Mouse (Mus musculus) hindbrain, embryonic 11.5 days (tissue): ENCODE data around the gene Mdm2. TPM values are rescaled to one million over a fixed set of nuclear protein-coding genes. Genes with fewer than 3 reads are reported as not detected.

ENCODE experiments used
- ATAC-seq: fragments of 200-750 bp; cut with Nextera tagmentation; 2 replicates; pipeline ENCODE4 v1.8.0; 2017; ENCODE audit warnings: mild to moderate bottlenecking, moderate TSS enrichment, moderate library complexity; ENCODE audit not compliant: low FRiP score
- DNase-seq: peaks from one replicate; pipeline ENCODE4 v3.0.0-alpha.2; 2015; ENCODE audit warnings: low spot score
- H3K27ac ChIP-seq: fragments of 300-500 bp; sonication (generic); 2 replicates; pipeline ENCODE4 v1.5.1; 2014; ENCODE audit warnings: mild to moderate bottlenecking, low read depth, low read length
- H3K27me3 ChIP-seq: fragments of 300-500 bp; sonication (generic); 2 replicates; pipeline ENCODE4 v1.6.1; 2014; ENCODE audit warnings: mild to moderate bottlenecking, low read length, moderate library complexity, mixed read lengths; ENCODE audit not compliant: control insufficient read depth, insufficient read depth
- H3K36me3 ChIP-seq: fragments of 300-500 bp; sonication (generic); 2 replicates; pipeline ENCODE4 v1.6.1; 2014; ENCODE audit warnings: mild to moderate bottlenecking, low read length, moderate library complexity, mixed read lengths; ENCODE audit not compliant: control insufficient read depth, insufficient read depth
- H3K4me1 ChIP-seq: fragments of 300-500 bp; sonication (generic); replicated peaks from 2 replicates; pipeline ENCODE4 v1.6.1; 2014; ENCODE audit warnings: low read length, mixed read lengths; ENCODE audit not compliant: control insufficient read depth, insufficient read depth
- H3K4me2 ChIP-seq: fragments of 300-500 bp; sonication (generic); replicated peaks from 2 replicates; pipeline ENCODE4 v1.6.1; 2014; ENCODE audit warnings: mild to moderate bottlenecking, low read depth, low read length
- H3K4me3 ChIP-seq: fragments of 300-500 bp; sonication (generic); 2 replicates; pipeline ENCODE4 v1.5.1; 2014; ENCODE audit warnings: low read depth, low read length
- H3K9ac ChIP-seq: fragments of 300-500 bp; sonication (generic); 2 replicates; pipeline ENCODE4 v1.6.1; 2014; ENCODE audit warnings: low read depth, low read length
- H3K9me3 ChIP-seq: fragments of 300-500 bp; sonication (generic); 2 replicates; pipeline ENCODE4 v1.6.1; 2016; ENCODE audit warnings: low read length; ENCODE audit not compliant: control insufficient read depth
- WGBS: fragments of 180-500 bp; shearing (Covaris S2); extraction: QIAGEN DNeasy Blood & Tissue Kit; methylation state at CpG from one replicate; pipeline ENCODE4 v1.1.7; 2014; 5-methylcytosine and 5-hydroxymethylcytosine counted together
- polyA plus RNA-seq: library from polyadenylated mRNA; unstranded; fragments of >200 nt; fragmentation: Nextera tagmentation; extraction: Ambion mirVana; gene quantifications from 2 replicates; pipeline ENCODE4 v1.2.1, GENCODE M21; 2014

Gene Mdm2
- polyA plus RNA-seq, 1 experiment from 2014 or later, result 87.8 TPM

GRCm38 (mm10) chr10:117656985-117657658 lies 53.4 kb downstream of the Mdm2 start:
- DNase-seq (no peak), ATAC-seq (no peak)
- Histone ChIP-seq H3K27ac (no peak overlapping the region), H3K9me3 (no peaks in the 10 kb centered on the region), H3K4me3 (no peak overlapping the region), H3K27me3 (no peaks in the 10 kb centered on the region), H3K4me1 (no peaks in the 10 kb centered on the region), H3K9ac (no peak overlapping the region), H3K4me2 (no peak overlapping the region), H3K36me3 (no peaks in the 10 kb centered on the region)
- 81% methylated on average over 7 of the region's 7 CpGs for WGBS

- ATAC-seq (no peak), DNase-seq (no peak)
- 93% methylated on average over 6 of the region's 6 CpGs for WGBS
- Histone ChIP-seq H3K27ac (no peak overlapping the region), H3K9ac (no peak overlapping the region), H3K36me3 (no peaks in the 10 kb centered on the region), H3K27me3 (no peaks in the 10 kb centered on the region), H3K4me1 (no peaks in the 10 kb centered on the region), H3K4me3 (no peak overlapping the region), H3K9me3 (no peaks in the 10 kb centered on the region), H3K4me2 (no peak overlapping the region)
These were observed 53.9 kb downstream of the Mdm2 start for GRCm38 (mm10) chr10:117656662-117656962.

GRCm38 (mm10) chr10:117655908-117656661 lies 54.5 kb downstream of the Mdm2 start:
- 70% methylated on average over 7 of the region's 7 CpGs for WGBS
- Histone ChIP-seq H3K4me1 (no peaks in the 10 kb centered on the region), H3K4me2 (no peak overlapping the region), H3K27ac (no peak overlapping the region), H3K9ac (no peak overlapping the region), H3K4me3 (no peak overlapping the region), H3K9me3 (no peaks in the 10 kb centered on the region), H3K27me3 (no peaks in the 10 kb centered on the region), H3K36me3 (no peaks in the 10 kb centered on the region)
- no peak for ATAC-seq
- DNase-seq, result no peak

GRCm38 (mm10) chr10:117655460-117655859 lies 55.1 kb downstream of the Mdm2 start:
- Histone ChIP-seq H3K4me3 (no peak overlapping the region), H3K4me2 (no peak overlapping the region), H3K9ac (no peak overlapping the region), H3K9me3 (no peaks in the 10 kb centered on the region), H3K27me3 (no peaks in the 10 kb centered on the region), H3K4me1 (no peaks in the 10 kb centered on the region), H3K27ac (no peak overlapping the region), H3K36me3 (no peaks in the 10 kb centered on the region)
- no peak for ATAC-seq
- 81% methylated on average over 9 of the region's 9 CpGs for WGBS
- no peak for DNase-seq

GRCm38 (mm10) chr10:117654576-117655123 lies 55.9 kb downstream of the Mdm2 start:
- Histone ChIP-seq H3K4me2 (no peak overlapping the region), H3K9ac (no peak overlapping the region), H3K4me1 (no peaks in the 10 kb centered on the region), H3K27me3 (no peaks in the 10 kb centered on the region), H3K27ac (no peak overlapping the region), H3K4me3 (no peak overlapping the region), H3K36me3 (no peaks in the 10 kb centered on the region), H3K9me3 (no peaks in the 10 kb centered on the region)
- 87% methylated on average over 3 of the region's 3 CpGs for WGBS
- DNase-seq (no peak), ATAC-seq (no peak)

GRCm38 (mm10) chr10:117653779-117654173 lies 56.8 kb downstream of the Mdm2 start:
- Histone ChIP-seq H3K36me3 (no peaks in the 10 kb centered on the region), H3K9ac (no peak overlapping the region), H3K4me1 (no peaks in the 10 kb centered on the region), H3K9me3 (no peaks in the 10 kb centered on the region), H3K4me3 (no peak overlapping the region), H3K27ac (no peak overlapping the region), H3K4me2 (no peak overlapping the region), H3K27me3 (no peaks in the 10 kb centered on the region)
- 90% methylated on average over 7 of the region's 7 CpGs for WGBS
- DNase-seq (no peak), ATAC-seq (no peak)

GRCm38 (mm10) chr10:117652930-117653778 lies 57.4 kb downstream of the Mdm2 start:
- Histone ChIP-seq H3K9me3 (no peaks in the 10 kb centered on the region), H3K9ac (no peak overlapping the region), H3K27ac (no peak overlapping the region), H3K36me3 (no peaks in the 10 kb centered on the region), H3K4me3 (no peak overlapping the region), H3K27me3 (no peaks in the 10 kb centered on the region), H3K4me1 (no peaks in the 10 kb centered on the region), H3K4me2 (no peak overlapping the region)
- DNase-seq (no peak), ATAC-seq (no peak)
- 88% methylated on average over 8 of the region's 8 CpGs for WGBS

- WGBS, result 92% methylated on average over 4 of the region's 4 CpGs
- H3K4me2 ChIP-seq, result no peak overlapping the region
- no peak overlapping the region for H3K9ac ChIP-seq
- no peak for ATAC-seq
- no peaks in the 10 kb centered on the region for H3K27me3 ChIP-seq
- no peaks in the 10 kb centered on the region for H3K4me1 ChIP-seq
- no peaks in the 10 kb centered on the region for H3K36me3 ChIP-seq
- no peak overlapping the region for H3K4me3 ChIP-seq
- H3K27ac ChIP-seq, result no peak overlapping the region
- DNase-seq, result no peak
- no peaks in the 10 kb centered on the region for H3K9me3 ChIP-seq
These were observed 58.2 kb downstream of the Mdm2 start for GRCm38 (mm10) chr10:117652378-117652774.
